Mouse (Mus musculus) thymus, postnatal 25 days (tissue): ENCODE measurements around the gene Cyp4f37.
"Not testable (repeated sequence)": the region's sequence is repeated elsewhere in the genome, so short reads cannot be mapped to it uniquely, and the experiment has no call there.

Experiments
- DNase-seq: peaks from one replicate; pipeline ENCODE4 v3.0.0; 2022

Gene Cyp4f37

DNA sequence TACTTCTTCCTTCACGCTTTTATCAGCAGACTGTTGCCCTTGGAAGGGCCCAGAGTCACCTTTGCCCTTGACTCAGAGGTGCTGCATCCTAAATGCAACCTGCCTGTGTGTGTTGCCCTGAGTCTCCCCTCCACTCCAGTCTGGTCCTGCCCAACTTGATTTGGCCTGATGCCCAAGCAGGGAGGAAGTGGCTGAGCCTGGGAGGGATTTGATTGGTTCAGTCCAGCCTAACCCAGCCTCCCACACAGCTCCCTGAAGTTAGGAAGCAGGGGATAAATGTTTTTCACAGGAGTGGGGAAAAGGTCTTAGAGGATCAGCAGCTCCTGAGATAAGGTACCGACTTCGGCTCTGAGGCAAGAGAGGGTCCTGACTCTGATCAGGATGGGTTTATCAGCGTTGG lies at the start of gene Cyp4f37:
Gene Cyp4f37 (plus strand): TSS at position 292 of the 400 bp plus-strand sequence.
- DNase-seq, result not testable (repeated sequence)

DNA sequence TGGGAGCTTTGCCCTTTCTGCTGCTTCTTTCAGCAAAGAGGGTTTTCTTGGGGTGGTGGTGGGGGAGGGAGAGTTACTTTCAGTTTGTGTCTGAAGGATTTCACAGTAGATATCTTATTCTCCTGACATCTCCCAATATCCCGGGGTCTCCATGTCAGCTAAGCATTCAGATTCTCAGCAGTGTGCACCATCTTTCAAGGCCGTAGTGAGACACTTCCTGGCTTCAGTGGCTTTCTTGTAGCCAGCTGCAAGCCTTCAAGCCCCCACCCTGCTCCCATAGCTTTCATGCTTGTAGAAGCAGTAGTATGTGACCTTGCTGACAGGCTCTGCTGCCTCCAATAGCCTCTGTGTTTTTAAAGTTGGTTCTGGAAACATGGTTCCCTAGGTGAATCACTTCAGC lies 47.8 kb upstream of the Cyp4f37 start:
- DNase-seq, result peak; percentile 49

DNA sequence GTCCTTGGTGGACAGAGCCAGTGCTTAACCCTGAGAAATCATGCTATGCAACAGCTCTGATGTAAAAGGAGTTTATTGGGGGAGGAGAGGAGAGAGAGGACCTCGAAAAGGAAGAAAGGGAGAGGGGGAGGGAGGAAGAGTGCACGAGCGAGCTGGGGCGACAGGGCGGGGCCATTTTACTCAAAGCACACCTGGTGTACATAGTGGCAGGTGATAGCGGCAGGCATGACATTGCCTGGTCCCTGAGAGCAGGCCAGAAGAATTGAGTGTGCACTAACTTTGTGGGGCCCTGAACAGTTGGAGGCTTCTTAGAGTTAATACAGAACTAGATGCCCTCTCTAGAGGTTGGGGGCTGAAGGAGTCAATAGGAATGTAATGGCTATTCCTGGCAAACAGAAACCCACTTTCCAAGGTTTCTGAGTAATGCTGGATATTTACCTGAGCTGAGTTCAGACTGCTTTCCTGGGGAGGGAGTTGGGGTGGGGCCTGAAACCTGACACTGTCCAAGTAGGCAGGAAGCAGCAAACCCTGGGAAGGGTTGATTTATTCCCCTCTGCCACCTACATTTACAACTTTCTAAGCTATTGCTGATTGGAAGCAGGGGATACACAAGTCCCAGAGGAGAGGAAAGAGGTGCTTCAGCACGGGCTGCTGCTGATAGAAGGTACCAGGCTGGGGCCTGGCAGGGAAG lies 43.5 kb upstream of the Cyp4f37 start:
- no peak for DNase-seq

DNA sequence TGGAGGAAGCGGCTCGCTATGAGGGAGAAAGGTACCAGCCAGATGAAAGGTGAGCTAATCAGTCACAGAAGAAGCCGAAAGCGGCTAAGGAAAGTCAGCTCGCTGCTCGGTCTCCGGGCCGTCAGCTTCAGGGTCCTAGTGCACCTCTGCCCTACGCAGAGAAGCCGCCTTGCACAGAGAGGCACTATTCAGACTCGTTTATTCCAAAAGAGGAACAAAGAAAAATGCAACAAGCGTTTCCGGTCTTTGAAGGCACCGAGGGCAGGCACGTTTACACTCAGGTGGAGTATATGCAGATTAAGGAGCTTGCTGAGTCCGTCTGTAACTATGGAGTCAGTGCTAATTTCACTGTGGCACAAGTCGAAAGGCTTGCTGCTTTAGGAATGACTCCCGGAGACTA lies 24.6 kb upstream of the Cyp4f37 start:
- no peak for DNase-seq

DNA sequence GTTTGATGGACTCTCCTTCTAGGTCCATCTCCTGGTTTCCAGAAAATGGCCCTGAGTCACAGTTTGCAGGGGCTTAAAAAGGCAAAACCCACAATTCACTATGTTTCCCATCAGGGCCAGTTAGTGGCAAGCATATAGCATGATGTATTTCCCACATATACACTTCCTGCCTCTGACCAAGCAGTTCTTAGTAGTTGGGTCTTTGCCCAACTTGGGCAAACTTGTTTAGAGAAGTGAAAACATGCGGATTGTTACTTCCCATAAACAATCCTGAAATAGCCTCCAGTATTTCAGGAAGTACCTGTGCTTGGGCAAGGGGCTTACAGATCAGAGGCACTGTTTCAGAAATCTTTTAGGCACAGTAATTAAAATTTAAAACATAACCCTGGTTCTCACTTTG lies 13.1 kb upstream of the Cyp4f37 start:
- no peak for DNase-seq

DNA sequence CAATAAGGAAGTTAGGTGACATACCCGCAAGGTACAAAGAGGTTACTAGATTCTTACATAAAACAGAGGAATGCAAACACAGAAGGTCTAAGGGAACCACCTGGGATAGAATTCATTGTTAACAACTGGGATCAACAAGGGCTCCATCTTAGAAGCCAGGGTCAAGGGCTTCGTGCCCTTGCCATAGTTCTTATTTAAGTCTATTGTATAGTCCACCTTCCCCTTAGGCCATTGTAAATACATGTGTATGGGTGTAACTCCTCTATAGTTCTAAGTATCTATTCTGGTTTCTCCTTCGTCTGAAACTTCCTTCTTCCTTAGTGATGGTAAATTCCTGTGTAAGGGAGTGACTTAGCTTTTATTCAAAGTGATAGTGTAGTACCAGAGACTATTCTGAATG lies 10.9 kb upstream of the Cyp4f37 start:
- not testable (repeated sequence) for DNase-seq

DNA sequence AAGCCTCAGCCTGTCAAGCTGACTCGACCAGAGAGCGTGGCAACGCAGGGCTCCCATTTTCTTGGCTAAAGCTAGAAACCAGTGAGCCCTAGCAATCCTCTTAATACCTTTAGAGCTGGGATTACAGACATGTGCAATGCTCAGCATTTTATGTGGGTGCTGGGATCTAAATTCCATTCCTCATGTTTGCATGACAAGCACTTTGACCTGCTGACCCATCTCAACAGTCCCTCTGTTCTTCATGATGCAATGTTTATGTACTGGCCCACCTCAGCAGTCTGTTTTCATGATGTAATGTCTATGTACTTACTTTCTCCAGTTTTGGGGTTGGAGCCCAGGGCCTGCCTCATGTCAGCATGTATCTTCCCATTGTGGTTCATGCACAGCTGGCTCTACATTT lies 10.2 kb upstream of the Cyp4f37 start:
- no peak for DNase-seq

DNA sequence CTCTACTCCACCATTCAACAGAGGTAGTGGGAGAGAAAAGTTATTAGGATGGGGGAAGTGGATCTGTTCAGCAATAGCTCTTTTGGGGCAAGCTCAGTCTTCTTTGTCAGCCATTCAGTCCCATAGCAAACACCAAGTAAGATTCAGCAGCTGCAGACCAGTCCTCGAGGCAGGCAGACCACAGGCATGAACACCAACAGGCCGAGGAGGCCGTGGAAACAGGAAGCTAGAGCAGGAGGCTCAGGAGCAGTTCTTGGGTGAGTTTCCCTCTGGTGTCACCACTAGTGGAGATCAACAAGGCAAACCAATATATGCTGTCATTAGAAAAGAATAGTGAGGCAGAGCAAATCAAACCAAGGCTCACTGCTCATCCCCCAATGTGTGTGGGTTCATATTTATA lies 8.7 kb upstream of the Cyp4f37 start:
- no peak for DNase-seq

DNA sequence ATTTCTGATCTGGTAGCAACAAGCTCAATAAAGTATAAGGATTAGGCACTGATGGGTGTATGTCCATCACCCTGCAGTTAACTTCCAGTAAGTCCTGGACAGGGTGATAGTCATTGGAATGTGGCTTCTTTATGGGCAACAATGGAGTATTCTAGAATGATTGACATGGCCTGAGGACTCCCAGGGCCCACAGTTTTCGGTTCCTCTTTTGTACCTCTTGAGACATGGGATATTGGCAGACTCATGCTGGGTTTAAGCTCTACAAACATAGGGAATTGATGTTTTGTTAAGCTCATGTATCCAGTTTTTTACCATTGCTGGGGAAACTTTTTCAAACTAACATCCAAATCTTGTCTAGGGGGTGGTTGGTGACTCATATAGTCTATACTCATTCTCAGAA lies 3.9 kb upstream of the Cyp4f37 start:
- no peak for DNase-seq

DNA sequence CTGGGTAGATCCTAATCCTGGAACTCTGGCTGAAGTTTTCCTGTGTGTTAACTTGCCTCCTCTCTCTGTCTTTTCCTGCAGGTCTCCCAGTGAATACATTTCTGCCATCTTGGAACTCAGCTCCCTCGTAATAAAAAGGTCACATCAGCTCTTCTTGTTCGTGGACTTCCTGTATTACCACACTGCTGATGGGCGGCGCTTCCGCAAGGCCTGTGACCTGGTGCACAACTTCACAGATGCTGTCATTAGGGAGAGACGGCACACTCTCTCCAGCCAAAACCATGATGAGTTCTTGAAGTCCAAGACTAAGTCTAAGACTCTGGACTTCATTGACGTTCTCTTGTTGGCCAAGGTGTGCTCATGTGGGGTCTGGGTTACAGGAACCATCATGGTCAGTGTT lies 8.6 kb downstream of the Cyp4f37 start:
- not testable (repeated sequence) for DNase-seq

DNA sequence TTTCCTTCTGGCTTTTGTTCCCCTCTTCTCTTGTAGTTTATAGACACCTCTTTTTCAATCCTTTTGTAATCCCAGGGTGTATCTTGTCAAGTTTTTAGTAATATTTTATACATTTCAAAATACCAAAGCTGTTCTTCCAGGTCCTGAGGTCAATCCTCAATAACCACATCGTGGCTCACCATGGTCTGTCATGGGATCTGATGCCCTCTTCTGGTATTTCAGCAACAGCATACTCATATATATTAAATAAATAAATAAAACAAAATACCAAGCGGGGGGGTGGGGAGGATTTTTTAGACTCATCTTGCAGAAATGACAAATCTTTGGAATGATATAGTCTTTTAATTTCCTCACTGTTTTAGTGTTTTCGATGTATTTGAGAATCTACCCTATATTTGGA lies 10.8 kb downstream of the Cyp4f37 start:
- DNase-seq, result no peak

DNA sequence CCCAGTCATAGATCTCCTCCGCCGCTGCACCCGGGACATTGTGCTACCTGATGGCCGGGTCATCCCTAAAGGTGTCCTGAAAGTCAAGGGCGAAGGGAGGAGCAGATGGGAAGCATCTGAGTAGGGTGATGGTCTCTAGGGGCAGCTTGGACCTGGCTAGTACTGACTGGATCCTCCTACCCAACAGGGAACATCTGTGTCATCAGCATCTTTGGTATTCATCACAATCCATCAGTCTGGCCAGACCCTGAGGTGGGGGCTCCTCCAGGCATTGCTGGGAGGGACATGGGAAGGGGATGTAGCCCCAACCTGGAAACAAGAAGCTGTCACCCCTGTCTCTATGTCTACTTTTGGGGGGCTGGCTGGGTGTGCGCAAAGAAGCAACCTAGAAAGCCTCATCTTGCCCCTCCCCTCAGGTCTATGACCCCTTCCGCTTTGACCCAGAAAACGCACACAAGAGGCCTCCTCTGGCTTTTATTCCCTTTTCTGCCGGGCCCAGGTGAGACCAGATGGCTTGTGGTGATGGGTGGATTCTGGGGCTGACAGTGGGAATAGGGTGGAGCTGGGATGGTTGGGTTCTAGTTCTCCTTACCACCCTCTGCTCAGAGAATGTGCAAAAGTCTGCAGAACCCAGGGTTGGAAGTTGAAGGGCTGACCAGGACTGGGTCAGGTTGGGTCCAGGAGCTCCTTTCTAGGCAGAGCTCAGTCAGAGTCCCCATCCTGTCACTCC lies 13.3 kb downstream of the Cyp4f37 start:
- not testable (repeated sequence) for DNase-seq

DNA sequence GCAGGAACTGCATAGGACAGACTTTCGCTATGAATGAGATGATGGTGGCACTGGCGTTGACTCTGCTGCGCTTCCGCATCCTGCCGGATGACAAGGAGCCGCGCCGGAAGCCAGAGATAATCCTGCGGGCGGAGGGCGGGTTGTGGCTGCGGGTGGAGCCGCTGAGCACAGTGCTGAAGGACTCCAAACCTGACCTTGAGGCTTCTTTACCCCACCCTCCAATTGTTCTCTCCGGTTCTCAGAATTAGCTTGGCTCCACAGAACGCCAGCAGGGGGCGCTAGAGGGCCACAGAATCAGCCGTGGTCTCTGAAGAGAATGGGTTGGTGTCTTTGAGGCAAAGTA lies 13.8 kb downstream of the Cyp4f37 start:
- peak; percentile 85 for DNase-seq

DNA sequence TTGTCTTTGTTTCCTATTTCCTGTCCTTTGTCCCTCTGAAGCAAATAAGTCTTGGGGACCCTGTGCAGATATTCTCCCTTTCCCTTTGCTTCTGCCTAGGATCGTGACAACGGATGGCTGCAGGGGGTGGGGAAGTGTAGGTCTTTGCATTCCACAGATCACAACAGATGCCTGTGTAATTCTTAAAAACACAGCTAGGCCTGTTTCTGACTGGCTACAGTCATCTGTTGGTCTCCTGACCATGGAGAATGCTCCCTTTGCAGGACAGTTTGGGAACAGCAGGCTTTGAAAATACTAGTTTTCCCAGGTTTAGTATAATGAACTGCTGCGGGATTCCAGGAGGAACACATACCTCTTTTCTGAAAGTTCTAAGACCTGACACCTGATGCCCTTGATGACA lies 15.2 kb downstream of the Cyp4f37 start:
- no peak for DNase-seq

DNA sequence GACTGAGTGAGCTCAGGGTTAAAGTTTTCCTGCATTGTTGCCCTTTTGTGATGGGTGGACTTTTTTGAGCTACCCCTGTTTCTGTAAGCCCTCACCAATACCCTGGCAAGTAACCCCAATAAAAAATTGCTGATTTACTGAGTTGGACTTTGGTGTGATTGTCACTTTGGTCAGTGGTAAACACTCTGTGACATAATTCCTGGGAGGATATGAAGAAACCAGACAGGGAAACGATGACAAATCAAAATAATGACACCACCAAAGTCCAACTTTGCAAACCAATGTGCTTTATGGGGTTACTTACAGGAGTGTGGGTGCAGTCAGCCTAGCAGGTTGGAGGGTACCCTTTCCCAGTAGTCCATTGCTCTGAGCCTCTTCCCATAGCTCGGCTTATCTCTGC lies 16.0 kb downstream of the Cyp4f37 start:
- DNase-seq, result no peak

DNA sequence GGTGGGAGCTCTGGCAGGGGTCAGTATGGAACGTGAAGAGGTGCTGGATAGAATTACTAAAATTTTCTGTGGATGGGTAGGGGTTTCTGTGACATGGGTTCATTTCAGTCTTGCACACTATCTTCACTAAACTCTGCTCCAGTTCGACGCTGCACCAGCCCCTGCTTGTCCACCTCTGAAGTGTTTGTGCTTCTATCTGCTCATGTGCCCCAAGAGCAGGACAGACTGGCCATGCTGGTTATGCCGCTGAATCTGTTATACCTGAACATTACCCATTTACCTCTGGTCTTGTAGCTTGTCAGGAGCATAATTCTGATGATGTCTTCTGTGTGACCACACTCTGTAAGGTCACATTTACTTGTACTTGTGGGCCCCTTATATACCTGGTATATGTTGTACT lies 25.5 kb downstream of the Cyp4f37 start:
- DNase-seq, result no peak

DNA sequence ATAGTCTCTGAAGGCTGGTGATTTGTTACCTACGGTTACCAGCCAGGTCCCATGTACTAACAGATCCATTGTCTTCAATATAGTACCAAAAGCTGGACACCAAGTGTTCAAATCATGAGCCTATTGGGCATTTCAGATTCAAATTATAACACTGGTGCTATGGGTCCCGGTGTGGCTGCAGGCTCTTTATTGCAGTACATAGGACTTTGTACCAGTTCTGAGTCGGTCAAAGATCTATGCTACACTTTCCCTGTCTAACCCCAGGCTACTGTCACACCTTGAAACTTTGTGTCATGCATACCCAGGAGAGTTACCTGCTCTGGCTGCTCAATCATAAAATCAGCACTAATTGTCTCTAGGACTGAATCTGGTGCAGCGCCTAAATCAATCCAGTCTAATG lies 32.8 kb downstream of the Cyp4f37 start:
- DNase-seq, result no peak

DNA sequence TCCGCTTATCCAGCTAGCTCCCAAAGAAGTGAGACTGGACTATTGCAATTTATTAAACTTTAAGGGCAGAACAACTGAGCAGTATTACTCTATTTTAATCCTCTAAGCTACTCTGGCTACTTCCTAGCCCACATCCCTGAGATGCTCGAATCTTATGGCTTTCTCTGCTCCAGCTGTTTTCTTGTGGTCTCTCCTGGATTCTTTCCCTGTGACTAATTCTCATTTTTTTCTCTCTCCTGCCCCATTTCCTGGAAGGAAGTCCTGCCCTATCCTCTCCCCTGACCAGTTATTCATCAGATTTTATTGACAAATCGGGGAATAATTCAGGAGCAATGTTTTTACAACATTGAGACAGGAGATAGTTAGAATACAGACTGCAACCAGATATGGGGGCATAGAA lies 35.9 kb downstream of the Cyp4f37 start:
- no peak for DNase-seq

DNA sequence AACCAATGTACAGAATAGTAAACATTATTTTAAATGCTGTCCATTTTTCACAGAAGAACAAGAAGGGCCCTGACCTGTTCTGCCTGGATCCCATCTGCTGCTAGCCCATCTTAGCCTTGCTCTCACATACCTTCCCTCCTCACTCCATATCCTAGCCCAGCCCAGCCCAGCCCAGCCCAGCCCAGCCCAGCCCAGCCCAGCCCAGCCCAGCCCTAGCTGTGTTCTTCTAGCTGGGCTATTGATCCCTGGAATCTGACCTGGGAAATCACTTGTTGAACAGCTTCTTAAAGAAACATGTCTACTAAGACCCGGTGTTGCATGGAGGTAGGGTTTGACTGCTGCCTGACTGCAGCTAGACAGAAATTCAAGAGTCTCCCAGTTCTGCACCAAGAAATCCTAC lies 37.1 kb downstream of the Cyp4f37 start:
- DNase-seq, result no peak

DNA sequence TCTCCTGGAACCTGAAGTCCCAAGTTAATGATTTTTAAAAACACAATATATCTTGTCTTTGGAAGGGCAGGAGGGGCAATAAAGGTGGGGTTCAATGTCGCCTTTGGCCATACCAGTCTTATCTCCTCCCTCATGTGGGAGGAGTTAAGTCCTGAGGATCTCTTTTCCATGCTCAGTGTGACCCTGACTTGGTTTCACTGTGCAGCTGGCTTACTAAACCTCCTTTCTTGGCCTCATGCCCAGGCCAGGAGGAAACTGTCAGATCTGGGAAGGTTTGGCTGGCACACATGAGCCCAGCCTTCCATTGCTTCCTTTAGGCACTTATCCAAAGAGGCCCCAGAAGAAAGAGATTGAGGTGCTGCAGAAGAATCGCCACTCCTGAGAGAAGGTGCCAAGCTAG lies 37.6 kb downstream of the Cyp4f37 start, which contains the start of gene Cyp4f40:
Gene Cyp4f40 (plus strand): TSS at position 189 of the 400 bp plus-strand sequence.
- DNase-seq, result no peak

DNA sequence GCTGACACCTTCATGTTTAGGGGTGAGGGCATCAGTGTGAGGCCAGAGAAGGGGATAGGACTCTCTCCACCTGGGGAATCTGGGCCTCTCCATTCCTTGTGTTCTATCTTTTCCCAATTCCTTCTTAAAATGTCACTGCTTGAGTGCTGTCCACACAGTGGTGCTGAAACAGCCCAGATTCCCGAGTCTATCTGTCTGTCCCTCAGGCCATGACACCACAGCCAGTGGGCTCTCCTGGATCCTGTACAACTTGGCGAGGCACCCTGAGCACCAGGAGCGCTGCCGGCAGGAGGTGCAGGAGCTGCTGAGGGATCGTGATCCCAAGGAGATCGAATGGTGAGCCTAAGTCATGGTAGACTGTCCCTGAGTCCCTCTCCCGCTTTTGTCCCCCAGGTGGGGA lies 52.9 kb downstream of the Cyp4f37 start:
- DNase-seq, result no peak

DNA sequence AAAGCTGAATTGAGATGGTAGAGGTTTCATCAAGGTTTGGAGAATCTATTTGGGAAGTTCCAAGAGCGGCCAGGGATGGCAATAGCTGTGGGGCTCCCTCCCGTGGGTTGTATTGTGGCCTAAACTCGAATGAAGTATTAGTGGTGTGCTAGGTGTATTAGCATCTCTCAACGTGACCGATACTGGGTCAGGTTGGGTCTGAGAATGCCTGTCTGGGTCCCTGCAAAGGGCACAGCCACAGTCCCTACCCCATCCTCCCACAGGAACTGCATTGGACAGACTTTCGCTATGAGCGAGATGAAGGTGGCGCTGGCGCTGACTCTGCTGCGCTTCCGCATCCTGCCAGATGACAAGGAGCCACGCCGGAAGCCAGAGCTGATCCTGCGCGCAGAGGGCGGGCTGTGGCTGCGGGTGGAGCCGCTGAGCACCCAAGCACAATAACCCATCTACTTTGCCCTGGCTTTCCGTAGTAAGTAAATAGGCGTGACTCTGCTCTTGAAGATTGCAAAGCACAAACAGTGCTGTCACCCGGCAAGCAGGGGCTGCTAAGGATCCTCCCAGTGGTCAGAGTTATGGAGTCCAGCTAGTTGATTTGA lies 55.0 kb downstream of the Cyp4f37 start:
- peak; percentile 26 for DNase-seq

DNA sequence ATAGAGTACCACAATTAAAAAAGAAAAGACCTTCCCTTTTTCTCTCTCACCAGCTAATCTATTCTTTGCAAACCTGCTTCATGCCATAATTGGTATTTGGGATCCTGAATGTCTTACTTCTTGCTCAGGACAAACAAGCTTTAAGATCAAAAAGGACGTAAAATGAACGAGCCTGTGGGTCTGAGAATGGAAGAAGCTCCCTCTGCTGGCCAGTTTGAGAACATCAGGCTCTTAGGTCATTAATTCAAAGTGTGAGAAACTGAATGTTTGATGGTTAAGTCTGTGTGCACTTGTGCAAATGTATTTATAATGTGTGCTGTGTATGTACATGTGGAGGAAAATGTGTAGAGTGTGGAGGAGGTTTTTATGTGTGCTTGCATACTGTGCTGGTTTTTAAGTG lies 59.3 kb downstream of the Cyp4f37 start:
- peak; percentile 64 for DNase-seq

DNA sequence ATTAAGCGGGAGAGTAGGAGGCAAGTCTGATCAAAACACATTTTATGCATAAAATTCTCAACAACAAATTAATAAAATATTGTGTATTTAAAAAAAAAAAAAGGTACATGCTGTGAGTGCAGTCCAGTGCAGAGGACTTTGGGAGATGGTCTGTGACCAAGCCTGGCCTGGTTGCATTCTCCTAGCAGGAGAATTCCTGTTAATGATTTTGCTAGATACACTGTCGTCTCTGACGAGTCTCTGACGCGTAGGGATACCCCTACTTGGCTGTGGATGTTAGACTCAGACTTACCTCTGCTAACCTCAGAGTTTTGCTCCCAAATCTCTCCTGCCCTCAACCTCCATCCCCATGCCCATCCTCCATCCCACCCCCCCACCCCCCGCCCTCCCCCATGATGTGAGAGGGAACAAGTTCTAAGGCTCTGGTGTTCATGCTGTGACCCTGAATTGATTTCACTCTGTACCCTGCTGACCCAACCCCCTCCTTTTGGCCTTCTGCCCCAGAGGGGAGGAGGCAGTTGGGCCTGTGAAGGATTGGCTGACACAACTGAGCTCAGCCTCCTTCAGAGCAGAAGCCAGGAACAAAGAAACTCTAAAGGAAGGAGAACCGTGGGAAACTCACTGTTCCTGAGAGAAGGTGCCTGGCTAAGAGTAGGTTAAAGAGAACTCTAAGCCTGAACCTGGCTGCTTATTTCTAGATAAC lies 64.1 kb downstream of the Cyp4f37 start, which contains the start of gene Cyp4f15:
Gene Cyp4f15 (plus strand): TSS at position 580 of the 703 bp plus-strand sequence.
- no peak for DNase-seq
